9 mouse cellular contexts compared by ENCODE assay signal in genomic region chr3:89339416-89339815, GRCm38 (mm10). TPM values are rescaled to one million over a fixed set of nuclear protein-coding genes. Genes with fewer than 3 reads are reported as not detected.
DNase-seq lines count a peak whose midpoint lies in the region; ATAC-seq and TF ChIP-seq lines count a peak whose summit lies in the region.
"Had no signal": no experiment of that assay in that cellular context is flagged by ENCODE, and none has a peak within 500 bp of the region (broad histone marks: within the 10 kb centered on the region; RNA-seq: fewer than 3 reads in every experiment).

No protein-coding gene starts in this region.

- peaks cover 5% of the 10 kb centered on the region for H3K4me1 ChIP-seq in kidney, postnatal 0 days (replicated peaks; ENCODE audit: insufficient read depth, low read length)
- H3K4me1 ChIP-seq in lung, embryonic 14.5 days (ENCODE audit: insufficient read depth): 0 out of 2 replicates have a peak, but pooled peaks cover 7% of the 10 kb centered on the region

- H3K9me3 ChIP-seq in kidney, postnatal 0 days (replicated peaks; ENCODE audit: low read length): no peaks in the 10 kb centered on the region
- no peaks in the 10 kb centered on the region for H3K9me3 ChIP-seq in lung, embryonic 14.5 days (ENCODE audit: low read depth, low read length)
- H3K9me3 ChIP-seq: liver, embryonic 15.5 days had no signal

- peak; percentile 86 for TF ChIP-seq CTCF in gastrocnemius, adult 2 months (IDR thresholded peaks at IDR 0.05)
- peak; percentile 96 for TF ChIP-seq CTCF in kidney, postnatal 0 days (IDR thresholded peaks at IDR 0.05; ENCODE audit: low read depth)
- peak; percentile 95 for TF ChIP-seq CTCF in lung, embryonic 14.5 days (IDR thresholded peaks at IDR 0.05; ENCODE audit: low read depth)

- H3K27me3 ChIP-seq in kidney, postnatal 0 days (ENCODE audit: insufficient read depth, low read length): no peaks in the 10 kb centered on the region
- no peaks in the 10 kb centered on the region for H3K27me3 ChIP-seq in lung, embryonic 14.5 days (ENCODE audit: insufficient read depth, low read length)

- WGBS in kidney, postnatal 0 days: 30% methylated on average over 8 of the region's 8 CpGs
- 19% methylated on average over 8 of the region's 8 CpGs for WGBS in lung, embryonic 14.5 days

- intact Hi-C loops in gastrocnemius, adult 2 months (cut with DNase I): no loop called here

- H3K36me3 ChIP-seq in kidney, postnatal 0 days (ENCODE audit: insufficient read depth, low read length): peaks cover 14% of the 10 kb centered on the region
- H3K36me3 ChIP-seq in lung, embryonic 14.5 days (ENCODE audit: insufficient read depth): peaks cover 30% of the 10 kb centered on the region
- H3K36me3 ChIP-seq: liver, embryonic 15.5 days had no signal

- DNase-seq in cerebellum, adult 18-20 months: peak; percentile 37 to 58
- DNase-seq in cerebellum, adult 11 months: no peak
- peak; percentile 74 for DNase-seq in 3134 (ENCODE audit: extremely low read depth, insufficient read length, low spot score)
- DNase-seq in adrenal gland, postnatal 36 days: peak; percentile 68 to 77
- DNase-seq in gastrocnemius, adult 2 months: peak; percentile 65
- DNase-seq in kidney, postnatal 0 days (ENCODE audit: low spot score): peak; percentile 87
- DNase-seq in lung, embryonic 14.5 days: peak; percentile 88
- DNase-seq in right cerebral cortex, postnatal 4 days: peak; percentile 76

- H3K4me2 ChIP-seq in kidney, postnatal 0 days (ENCODE audit: low read length): no peak overlapping the region
- peak overlapping the region; percentile 65 for H3K4me2 ChIP-seq in lung, embryonic 14.5 days

- H3K4me3 ChIP-seq in gastrocnemius, adult 2 months: no peak overlapping the region
- no peak overlapping the region for H3K4me3 ChIP-seq in kidney, postnatal 0 days (replicated peaks; ENCODE audit: low read depth, low read length)
- H3K4me3 ChIP-seq in lung, embryonic 14.5 days (ENCODE audit: low read depth, low read length): no peak overlapping the region
- H3K4me3 ChIP-seq: liver, embryonic 15.5 days had no signal

- H3K27ac ChIP-seq in gastrocnemius, adult 2 months: no peak overlapping the region
- H3K27ac ChIP-seq in kidney, postnatal 0 days: no peak overlapping the region
- peak overlapping the region; percentile 91; the same call in 1 of the 2 replicates for H3K27ac ChIP-seq in lung, embryonic 14.5 days (ENCODE audit: low read depth)
- H3K27ac ChIP-seq: liver, embryonic 15.5 days had no signal

- ATAC-seq in kidney, postnatal 0 days (replicated peaks; ENCODE audit: low FRiP score, low read depth): no peak
- no peak for ATAC-seq in lung, embryonic 14.5 days (ENCODE audit: insufficient read depth)

- H3K9ac ChIP-seq in kidney, postnatal 0 days (ENCODE audit: low read depth, low read length): no peak overlapping the region
- no peak overlapping the region for H3K9ac ChIP-seq in lung, embryonic 14.5 days
- H3K9ac ChIP-seq: liver, embryonic 15.5 days had no signal

RNA-seq across cellular contexts. Expression of gene Efna4, which starts 1.6 kb away (rescaled TPM):
- 1 to 10 TPM in 1 of 2 experiments, under 1 TPM in 1; 0.93 to 1.3 TPM for total RNA-seq in adrenal gland, postnatal 36 days (2021)
- under 1 TPM; 0.15 to 0.20 TPM for total RNA-seq in gastrocnemius, adult 2 months (2021)
- polyA plus RNA-seq in kidney, postnatal 0 days (2015; fragmentation: Nextera tagmentation; extraction: Ambion mirVana): 24.4 and 25.4 TPM in 2 replicates
- 24.6 and 27.0 TPM in 2 replicates for polyA plus RNA-seq in lung, embryonic 14.5 days (2014; fragmentation: Nextera tagmentation; extraction: Ambion mirVana)

RNA-seq across cellular contexts. Expression of gene Adam15, which starts 10.4 kb away (rescaled TPM):
- 10 to 100 TPM; 45.9 to 79.9 TPM for total RNA-seq in adrenal gland, postnatal 36 days (2021)
- 10 to 100 TPM; 21.7 to 30.5 TPM for total RNA-seq in gastrocnemius, adult 2 months (2021)
- 85.4 and 90.7 TPM in 2 replicates for polyA plus RNA-seq in kidney, postnatal 0 days (2015; fragmentation: Nextera tagmentation; extraction: Ambion mirVana)
- 32.7 and 36.7 TPM in 2 replicates for polyA plus RNA-seq in lung, embryonic 14.5 days (2014; fragmentation: Nextera tagmentation; extraction: Ambion mirVana)

RNA-seq across cellular contexts. Expression of gene Efna3, which starts 16.7 kb away (rescaled TPM):
- under 1 TPM; 0.23 to 0.53 TPM for total RNA-seq in adrenal gland, postnatal 36 days (2021)
- total RNA-seq in gastrocnemius, adult 2 months (2021): not detected
- polyA plus RNA-seq in kidney, postnatal 0 days (2015; fragmentation: Nextera tagmentation; extraction: Ambion mirVana): 4.2 and 6.1 TPM in 2 replicates
- 4.7 and 5.8 TPM in 2 replicates for polyA plus RNA-seq in lung, embryonic 14.5 days (2014; fragmentation: Nextera tagmentation; extraction: Ambion mirVana)

RNA-seq across cellular contexts. Expression of gene Dcst2, which starts 22.4 kb away (rescaled TPM):
- under 1 TPM; 0.20 to 0.56 TPM for total RNA-seq in adrenal gland, postnatal 36 days (2021)
- total RNA-seq in gastrocnemius, adult 2 months (2021): not detected
- 0.57 and 0.62 TPM in 2 replicates for polyA plus RNA-seq in kidney, postnatal 0 days (2015; fragmentation: Nextera tagmentation; extraction: Ambion mirVana)
- polyA plus RNA-seq in lung, embryonic 14.5 days (2014; fragmentation: Nextera tagmentation; extraction: Ambion mirVana): 0.17 TPM in 1 of 2 replicates, not detected in the other

RNA-seq across cellular contexts. Expression of gene Dcst1, which starts 25.6 kb away (rescaled TPM):
- total RNA-seq in adrenal gland, postnatal 36 days (2021): under 1 TPM in 1 of 2 experiments, not detected in 1; 0.56 TPM
- total RNA-seq in gastrocnemius, adult 2 months (2021): not detected
- polyA plus RNA-seq in kidney, postnatal 0 days (2015; fragmentation: Nextera tagmentation; extraction: Ambion mirVana): 6.2 TPM in 2 replicates
- polyA plus RNA-seq in lung, embryonic 14.5 days (2014; fragmentation: Nextera tagmentation; extraction: Ambion mirVana): 0.11 TPM in 1 of 2 replicates, not detected in the other
- polyA plus RNA-seq: liver, embryonic 15.5 days had no signal
